8 mouse cellular contexts compared by ENCODE assay signal in genomic region chr3:97076412-97076811, GRCm38 (mm10).
DNase-seq lines count a peak whose midpoint lies in the region; ATAC-seq lines count a peak whose summit lies in the region.

No protein-coding gene starts in this region.

- no peaks in the 10 kb centered on the region for H3K36me3 ChIP-seq in kidney, embryonic 16.5 days (ENCODE audit: insufficient read depth, low read length)
- no peaks in the 10 kb centered on the region for H3K36me3 ChIP-seq in forebrain, embryonic 16.5 days (ENCODE audit: control insufficient read depth, insufficient read depth)
- H3K36me3 ChIP-seq in limb, embryonic 10.5 days, result no peaks in the 10 kb centered on the region

- H3K27me3 ChIP-seq in kidney, embryonic 16.5 days (ENCODE audit: insufficient read depth, low read length), result no peaks in the 10 kb centered on the region
- no peaks in the 10 kb centered on the region for H3K27me3 ChIP-seq in forebrain, embryonic 16.5 days (replicated peaks; ENCODE audit: control insufficient read depth, insufficient read depth, low read length)
- no peaks in the 10 kb centered on the region for H3K27me3 ChIP-seq in limb, embryonic 10.5 days (ENCODE audit: low read depth, poor library complexity, severe bottlenecking)

- no peak overlapping the region for H3K27ac ChIP-seq in kidney, embryonic 16.5 days (ENCODE audit: low read length)
- no peak overlapping the region for H3K27ac ChIP-seq in forebrain, embryonic 16.5 days (ENCODE audit: low read length)
- no peak overlapping the region for H3K27ac ChIP-seq in limb, embryonic 10.5 days

- H3K9me3 ChIP-seq in kidney, embryonic 16.5 days (ENCODE audit: low read length), result no peaks in the 10 kb centered on the region
- no peaks in the 10 kb centered on the region for H3K9me3 ChIP-seq in forebrain, embryonic 16.5 days (ENCODE audit: control insufficient read depth, low read length)
- no peaks in the 10 kb centered on the region for H3K9me3 ChIP-seq in limb, embryonic 10.5 days (replicated peaks)

- H3K4me3 ChIP-seq in kidney, embryonic 16.5 days (ENCODE audit: low read length), result 0 out of 2 replicates have a peak overlapping the region, but pooled peaks have one; percentile 6
- no peak overlapping the region for H3K4me3 ChIP-seq in forebrain, embryonic 16.5 days (replicated peaks; ENCODE audit: low read length)
- no peak overlapping the region for H3K4me3 ChIP-seq in limb, embryonic 10.5 days

- intact Hi-C loops in left cerebral cortex, postnatal 4 days (cut with DNase I), result loop anchor here (10.0 kb wide), 1 partner anchor 142 kb away; no protein-coding TSS in a partner anchor
- intact Hi-C loops in left cerebral cortex, postnatal 14 days (cut with DNase I), result loop anchor here (5.0 kb wide), 1 partner anchor 139 kb away; no protein-coding TSS in a partner anchor

- 56% methylated on average over 6 of the region's 6 CpGs for WGBS in kidney, embryonic 16.5 days
- 43% methylated on average over 6 of the region's 6 CpGs for WGBS in forebrain, embryonic 16.5 days
- 72% methylated on average over 6 of the region's 6 CpGs for WGBS in limb, embryonic 10.5 days

- ATAC-seq in granulocyte monocyte progenitor cell, adult 5-6 weeks (replicated peaks; ENCODE audit: poor library complexity, severe bottlenecking), result peak; percentile 89
- no peak for ATAC-seq in kidney, embryonic 16.5 days (ENCODE audit: low FRiP score, low TSS enrichment)
- peak; percentile 93 for ATAC-seq in megakaryocyte progenitor cell, adult 5-6 weeks (replicated peaks; ENCODE audit: poor library complexity)
- no peak for ATAC-seq in forebrain, embryonic 16.5 days

- peak; percentile 8 for DNase-seq in left cerebral cortex, postnatal 4 days
- DNase-seq in left cerebral cortex, postnatal 14 days (ENCODE audit: low spot score in 2 of 2), result no peak
- peak; percentile 61 for DNase-seq in adrenal gland, postnatal 10 days
- DNase-seq in limb, embryonic 10.5 days (ENCODE audit: low spot score), result no peak

- 0 out of 2 replicates have a peak, but pooled peaks cover 3% of the 10 kb centered on the region for H3K4me1 ChIP-seq in kidney, embryonic 16.5 days (ENCODE audit: insufficient read depth, low read length)
- no peaks in the 10 kb centered on the region for H3K4me1 ChIP-seq in forebrain, embryonic 16.5 days (replicated peaks; ENCODE audit: control insufficient read depth, insufficient read depth, low read length)
- H3K4me1 ChIP-seq in limb, embryonic 10.5 days, result 0 out of 2 replicates have a peak, but pooled peaks cover 4% of the 10 kb centered on the region

- H3K4me2 ChIP-seq in kidney, embryonic 16.5 days (replicated peaks; ENCODE audit: low read depth, low read length), result 0 out of 2 replicates have a peak overlapping the region, but pooled peaks have one; percentile 2
- H3K4me2 ChIP-seq in forebrain, embryonic 16.5 days (ENCODE audit: low read length), result no peak overlapping the region

- H3K9ac ChIP-seq in kidney, embryonic 16.5 days (replicated peaks; ENCODE audit: low read length), result 0 out of 2 replicates have a peak overlapping the region, but pooled peaks have one; percentile 4
- H3K9ac ChIP-seq in forebrain, embryonic 16.5 days (replicated peaks; ENCODE audit: low read depth, low read length), result no peak overlapping the region

Comparison
In these comparisons a context has a peak if more than half of its experiments do, and no peak if none do; other contexts are left out.
1. DNase-seq: peak in left cerebral cortex, postnatal 4 days (single experiment) and adrenal gland, postnatal 10 days (single experiment); none in left cerebral cortex, postnatal 14 days (0 of 2) and limb, embryonic 10.5 days (single experiment).
2. ATAC-seq: peak in granulocyte monocyte progenitor cell, adult 5-6 weeks (single experiment) and megakaryocyte progenitor cell, adult 5-6 weeks (single experiment); none in kidney, embryonic 16.5 days (single experiment) and forebrain, embryonic 16.5 days (single experiment).